Mouse (Mus musculus) activated CD4-positive, CD25-positive, alpha-beta regulatory T cell (primary cell): ENCODE data around the gene Polh. TPM values are rescaled to one million over a fixed set of nuclear protein-coding genes. Genes with fewer than 3 reads are reported as not detected.

Experiments used
- polyA plus RNA-seq, 2 experiments: library from polyadenylated mRNA; unstranded; fragments of 100-300 nt; shearing (Covaris generic); gene quantifications; one replicate each; pipeline ENCODE4 v1.2.1; 2017

The Polh gene
- polyA plus RNA-seq, result 1 to 10 TPM; 6.2 to 6.3 TPM

GRCm38 (mm10) chr17:46202421-46203071 lies at the start of gene Polh, which contains the start of gene Xpo5:
TSS of gene Polh (minus strand) at chr17:46202645.
TSS of gene Xpo5 (plus strand) at chr17:46202782.

GRCm38 (mm10) chr17:46247512-46248188 lies 45.2 kb upstream of the Polh start, which contains the start of the genes Polr1c and Yipf3:
TSS of gene Polr1c (minus strand) at chr17:46248054.
TSS of gene Yipf3 (plus strand) at chr17:46248080.

GRCm38 (mm10) chr17:46160686-46161085 lies 41.8 kb downstream of the Polh start, which contains the start of gene Gtpbp2:
TSS of gene Gtpbp2 (plus strand) at chr17:46161032.

GRCm38 (mm10) chr17:46152847-46153782 lies 49.3 kb downstream of the Polh start, which contains the start of gene Mad2l1bp:
TSS of gene Mad2l1bp (minus strand) at chr17:46153553.

GRCm38 (mm10) chr17:46143578-46144423 lies 58.6 kb downstream of the Polh start, which contains the start of gene Rsph9:
TSS of gene Rsph9 (minus strand) at chr17:46144216.

Other genes starting within 250 kb of the Polh start
- under 1 TPM in 1 of 2 experiments, not detected in 1; 0.88 TPM for gene Vegfa, start 170.3 kb downstream of the Polh start, polyA plus RNA-seq
- gene Mrps18a, start 91.7 kb downstream of the Polh start, polyA plus RNA-seq, result 10 to 100 TPM; 82.4 to 96.8 TPM
- gene Rsph9, start 58.4 kb downstream of the Polh start, polyA plus RNA-seq, result 1 to 10 TPM in 1 of 2 experiments, under 1 TPM in 1; 0.45 to 2.1 TPM
- gene Mad2l1bp, start 49.1 kb downstream of the Polh start, polyA plus RNA-seq, result 10 to 100 TPM; 53.3 to 59.9 TPM
- 10 to 100 TPM; 81.7 to 84.5 TPM for gene Gtpbp2, start 41.6 kb downstream of the Polh start, polyA plus RNA-seq
- gene Xpo5, start 137 bp upstream of the Polh start, polyA plus RNA-seq, result 10 to 100 TPM; 33.3 to 33.6 TPM
- gene Polr1c, start 45.4 kb upstream of the Polh start, polyA plus RNA-seq, result 10 to 100 TPM; 39.4 to 64.3 TPM
- 100 to 1,000 TPM; 171 to 238 TPM for gene Yipf3, start 45.4 kb upstream of the Polh start, polyA plus RNA-seq
- gene Lrrc73, start 50.9 kb upstream of the Polh start, polyA plus RNA-seq, result under 1 TPM; 0.18 to 0.33 TPM
- 10 to 100 TPM; 23.2 to 28.3 TPM for gene Tjap1, start 80.4 kb upstream of the Polh start, polyA plus RNA-seq
- gene Dlk2, start 94.8 kb upstream of the Polh start, polyA plus RNA-seq, result under 1 TPM in 1 of 2 experiments, not detected in 1; 0.14 TPM
- 1 to 10 TPM; 4.2 to 6.3 TPM for gene Abcc10, start 125.7 kb upstream of the Polh start, polyA plus RNA-seq
- gene Zfp318, start 181.1 kb upstream of the Polh start, polyA plus RNA-seq, result 1 to 10 TPM; 5.5 to 8.9 TPM
- under 1 TPM in 1 of 2 experiments, not detected in 1; 0.18 TPM for gene Crip3, start 226.3 kb upstream of the Polh start, polyA plus RNA-seq
- not detected for gene Slc22a7, start 235.8 kb upstream of the Polh start, polyA plus RNA-seq